Mouse (Mus musculus) ES-CJ7 (cell line): Measurements from ENCODE around the gene Chd4.

ENCODE experiments used
- DNase-seq: peaks from one replicate; pipeline ENCODE4 v3.0.0; 2011; ENCODE audit warnings: low read depth, low spot score

Gene Chd4

GRCm38 (mm10) chr6:125090341-125091085 lies 5.3 kb upstream of the Chd4 start:
- DNase-seq: peak; percentile 93

GRCm38 (mm10) chr6:125092372-125092771 lies 3.4 kb upstream of the Chd4 start:
- DNase-seq: no peak

GRCm38 (mm10) chr6:125094843-125095242 lies 938 bp upstream of the Chd4 start:
- DNase-seq: peak; percentile 44

GRCm38 (mm10) chr6:125096279-125096596 lies 457 bp downstream of the Chd4 start:
- no peak for DNase-seq

- peak; percentile 35 for DNase-seq
Observed at GRCm38 (mm10) chr6:125096597-125097345, 990 bp downstream of the Chd4 start.

GRCm38 (mm10) chr6:125097346-125097689 lies 1.5 kb downstream of the Chd4 start:
- peak; percentile 45 for DNase-seq

- no peak for DNase-seq
Observed at GRCm38 (mm10) chr6:125097951-125098350, 2.2 kb downstream of the Chd4 start.

GRCm38 (mm10) chr6:125098513-125098912 lies 2.7 kb downstream of the Chd4 start:
- DNase-seq: no peak

- DNase-seq: no peak
Observed at GRCm38 (mm10) chr6:125099421-125099971, 3.7 kb downstream of the Chd4 start.

GRCm38 (mm10) chr6:125101444-125101843 lies 5.7 kb downstream of the Chd4 start:
- DNase-seq: no peak

GRCm38 (mm10) chr6:125104223-125104622 lies 8.4 kb downstream of the Chd4 start:
- DNase-seq: no peak

- peak; percentile 65 for DNase-seq
Observed at GRCm38 (mm10) chr6:125107705-125108104, 11.9 kb downstream of the Chd4 start.

GRCm38 (mm10) chr6:125109371-125109770 lies 13.6 kb downstream of the Chd4 start:
- DNase-seq: no peak

- peak; percentile 85 for DNase-seq
Observed at GRCm38 (mm10) chr6:125110927-125111326, 15.1 kb downstream of the Chd4 start.

GRCm38 (mm10) chr6:125112553-125112952 lies 16.8 kb downstream of the Chd4 start:
- no peak for DNase-seq

- DNase-seq: no peak
Observed at GRCm38 (mm10) chr6:125119387-125119786, 23.6 kb downstream of the Chd4 start.

- DNase-seq: no peak
Observed at GRCm38 (mm10) chr6:125128724-125129123, 32.9 kb downstream of the Chd4 start.

- peak; percentile 50 for DNase-seq
Observed at GRCm38 (mm10) chr6:125129710-125130402, 34.1 kb downstream of the Chd4 start.

- peak; percentile 99 for DNase-seq
Observed at GRCm38 (mm10) chr6:125131302-125132156, 35.7 kb downstream of the Chd4 start, which contains the start of gene Nop2. TSS of gene Nop2 (plus strand) at chr6:125131909.

GRCm38 (mm10) chr6:125132470-125132869 lies 36.7 kb downstream of the Chd4 start:
- no peak for DNase-seq

- peak; percentile 69 for DNase-seq
Observed at GRCm38 (mm10) chr6:125137002-125137671, 41.4 kb downstream of the Chd4 start.
